Mouse (Mus musculus): ENCODE results near the gene Sptbn2. TPM values are rescaled to one million over a fixed set of nuclear protein-coding genes. Genes with fewer than 3 reads are reported as not detected.

Gene Sptbn2
- total RNA-seq, 2 experiments from 2014 or later, result 561 to 574 TPM

GRCm38 (mm10) chr19:4772785-4773184, 61.8 kb downstream of the Sptbn2 start:
- DNase-seq (ENCODE audit: low spot score in 2 of 2), result no peak

- no peak for DNase-seq (ENCODE audit: low spot score in 2 of 2)
Observed at GRCm38 (mm10) chr19:4782891-4783290, 71.9 kb downstream of the Sptbn2 start.

GRCm38 (mm10) chr19:4785206-4785605, 74.2 kb downstream of the Sptbn2 start:
- DNase-seq (ENCODE audit: low spot score in 2 of 2), result no peak

GRCm38 (mm10) chr19:4786313-4786712, 75.3 kb downstream of the Sptbn2 start:
- no peak for DNase-seq (ENCODE audit: low spot score in 2 of 2)

DNA sequence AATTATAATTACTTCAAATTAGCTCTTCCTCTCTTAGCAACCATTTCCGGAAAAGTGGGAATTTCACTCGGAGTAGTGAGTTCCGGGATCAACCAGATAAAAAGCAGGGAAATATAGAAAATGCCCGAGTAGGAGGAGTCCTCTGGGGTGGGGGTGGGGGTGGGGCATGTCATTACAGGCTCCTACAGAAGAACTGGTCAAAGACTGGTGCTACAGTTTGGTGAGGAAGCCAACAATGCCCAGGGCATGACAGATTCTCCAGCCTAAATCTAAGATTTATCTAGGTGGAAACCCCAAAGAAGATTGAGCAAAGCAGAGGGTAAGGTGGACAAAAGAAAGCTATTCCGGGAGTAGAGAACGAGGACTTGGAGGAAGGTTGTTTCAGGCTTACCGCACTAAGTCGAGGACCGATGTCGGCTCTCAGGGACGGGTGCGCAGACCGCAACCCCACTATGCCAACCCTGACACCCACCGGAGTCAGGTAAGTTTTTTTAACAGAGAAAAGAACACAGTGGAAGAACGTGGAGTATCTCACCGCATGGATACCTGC, 82.4 kb downstream of the Sptbn2 start:
- DNase-seq (ENCODE audit: low spot score in 2 of 2), result no peak

DNA sequence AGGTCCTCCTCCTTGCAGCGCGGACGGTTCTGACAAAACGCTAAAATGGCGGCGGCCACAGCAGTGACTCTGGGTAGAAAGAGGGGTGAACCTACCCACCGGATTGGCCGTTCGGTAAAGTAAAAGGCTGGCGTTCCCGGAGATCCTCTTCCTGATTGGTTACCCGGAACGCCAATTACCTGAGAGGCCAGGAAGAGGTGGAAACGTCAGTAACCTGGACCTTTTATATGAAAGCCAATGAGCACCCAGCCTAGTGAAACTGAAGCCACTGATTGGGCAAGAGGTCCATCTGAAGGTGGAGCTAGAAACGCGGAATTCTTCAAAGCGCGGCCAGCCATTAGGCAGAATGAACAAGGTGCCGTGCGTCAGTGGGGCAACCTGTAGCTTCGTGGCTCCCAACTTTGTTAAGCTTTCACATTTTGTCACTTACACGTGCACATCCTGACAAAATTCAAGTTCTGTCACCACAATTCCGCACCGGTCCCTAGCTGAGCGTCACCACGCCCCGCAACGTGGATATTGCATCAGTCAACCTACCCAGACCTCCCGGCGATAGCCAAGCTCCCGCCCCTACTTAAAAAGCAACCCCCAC, 83.0 kb downstream of the Sptbn2 start, which contains the start of gene Rbm4:
Gene Rbm4, minus strand, starts transcription at position 71 of the 592 bp plus-strand sequence.
- peak; percentile 97 to 99 for DNase-seq (ENCODE audit: low spot score in 2 of 2)

DNA sequence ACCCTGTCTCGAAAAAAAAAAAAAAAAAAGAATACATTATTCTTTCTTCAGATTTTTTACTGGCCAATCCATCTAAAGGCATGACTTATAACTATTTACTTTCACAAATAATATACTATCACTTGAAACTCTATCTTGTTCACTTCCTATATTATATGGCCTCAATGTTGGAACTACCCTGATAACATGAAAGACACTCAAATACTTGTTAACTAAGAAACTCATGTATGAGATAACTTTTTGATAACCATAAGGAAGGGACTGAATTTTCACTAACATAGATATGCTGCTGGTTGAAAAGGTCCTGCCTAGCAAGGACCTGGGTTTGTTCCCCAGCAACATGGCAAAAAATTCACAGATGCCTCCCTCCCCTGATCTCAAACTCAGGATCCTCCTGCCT, 85.0 kb downstream of the Sptbn2 start:
- no peak for DNase-seq (ENCODE audit: low spot score in 2 of 2)

GRCm38 (mm10) chr19:4797846-4798245, 86.9 kb downstream of the Sptbn2 start:
- no peak for DNase-seq (ENCODE audit: low spot score in 2 of 2)

DNA sequence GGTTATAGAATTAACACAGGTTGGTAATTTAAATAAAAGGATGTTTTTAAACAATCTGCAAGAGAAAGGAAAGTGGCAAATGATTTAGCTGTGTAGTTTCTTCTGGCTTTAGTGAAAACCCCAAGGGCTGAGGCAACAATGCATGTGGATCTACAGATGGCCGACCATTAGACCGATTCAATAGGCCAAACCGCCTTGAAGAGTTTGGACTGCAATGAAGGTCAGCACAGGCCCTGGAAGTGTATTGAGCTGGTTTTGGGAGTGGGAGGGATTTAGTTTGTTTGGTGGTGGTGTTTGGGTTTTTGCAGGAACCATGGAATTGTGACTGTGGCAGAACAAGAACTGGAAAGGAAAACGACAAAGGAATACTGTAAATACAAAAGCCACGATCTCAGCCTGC, 88.1 kb downstream of the Sptbn2 start:
- DNase-seq (ENCODE audit: low spot score in 2 of 2), result no peak

Other genes starting within 250 kb of the Sptbn2 start
- gene Syt12, start 233.7 kb upstream of the Sptbn2 start, total RNA-seq (2021), result 10 to 100 TPM; 28.5 to 30.3 TPM
- not detected for gene 2010003K11Rik, start 212.6 kb upstream of the Sptbn2 start, total RNA-seq (2021)
- gene Pcx, start 200.7 kb upstream of the Sptbn2 start, total RNA-seq (2021), result 10 to 100 TPM; 66.2 to 67.1 TPM
- 10 to 100 TPM; 35.2 to 35.6 TPM for gene Lrfn4, start 95.5 kb upstream of the Sptbn2 start, total RNA-seq (2021)
- 10 to 100 TPM; 23.1 to 28.3 TPM for gene Rce1, start 85.5 kb upstream of the Sptbn2 start, total RNA-seq (2021)
- 1 to 10 TPM; 1.1 to 1.6 TPM for gene Gm960, start 12.5 kb upstream of the Sptbn2 start, total RNA-seq (2021)
- 10 to 100 TPM; 20.1 to 21.0 TPM for gene Rbm4b, start 45.3 kb downstream of the Sptbn2 start, total RNA-seq (2021)
- gene Rbm4, start 82.7 kb downstream of the Sptbn2 start, total RNA-seq (2021), result 10 to 100 TPM; 97.8 to 99.1 TPM
- 10 to 100 TPM; 24.5 to 31.9 TPM for gene Gm21992, start 100.4 kb downstream of the Sptbn2 start, total RNA-seq (2021)
- 10 to 100 TPM; 47.7 to 53.1 TPM for gene Rbm14, start 100.5 kb downstream of the Sptbn2 start, total RNA-seq (2021)
- 10 to 100 TPM; 33.2 to 35.4 TPM for gene Ccs, start 128.2 kb downstream of the Sptbn2 start, total RNA-seq (2021)
- gene Ccdc87, start 128.2 kb downstream of the Sptbn2 start, total RNA-seq (2021), result 1 to 10 TPM; 2.0 to 2.2 TPM
- 100 to 1,000 TPM; 104 to 111 TPM for gene Ctsf, start 144.0 kb downstream of the Sptbn2 start, total RNA-seq (2021)
- under 1 TPM; 0.89 to 0.96 TPM for gene Actn3, start 166.7 kb downstream of the Sptbn2 start, total RNA-seq (2021)
- gene Zdhhc24, start 167.5 kb downstream of the Sptbn2 start, total RNA-seq (2021), result 10 to 100 TPM; 22.4 to 24.3 TPM
- gene Bbs1, start 195.5 kb downstream of the Sptbn2 start, total RNA-seq (2021), result 10 to 100 TPM; 36.8 to 40.0 TPM
- 10 to 100 TPM; 37.2 to 39.0 TPM for gene Dpp3, start 217.1 kb downstream of the Sptbn2 start, total RNA-seq (2021)
- gene Peli3, start 232.0 kb downstream of the Sptbn2 start, total RNA-seq (2021), result 10 to 100 TPM; 26.2 to 31.3 TPM